ENCODE assay signal across 11 mouse cellular contexts in the genomic region with DNA sequence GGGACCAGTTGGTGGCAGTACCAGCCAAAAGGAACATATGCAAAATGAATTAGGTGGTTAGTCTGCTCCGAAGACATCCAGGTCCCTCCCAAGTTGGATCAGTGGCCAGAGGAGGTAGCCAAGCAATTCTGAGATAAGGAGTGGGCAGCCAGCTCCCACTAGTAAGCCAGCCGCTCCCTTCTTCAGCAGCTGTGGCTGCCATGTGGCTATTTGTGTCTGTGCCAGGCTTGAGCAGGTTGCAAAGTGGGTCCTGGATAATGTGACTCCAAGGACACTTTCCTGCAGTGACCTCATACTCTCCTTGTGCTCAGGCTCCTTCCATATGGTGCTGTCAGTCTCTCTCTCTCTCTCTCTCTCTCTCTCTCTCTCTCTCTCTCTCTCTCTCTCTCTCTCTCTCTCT.
A peak's percentile ranks its signal among the peaks of the same experiment; 100 is the strongest.
DNase-seq lines count a peak whose midpoint lies in the region; ATAC-seq and TF ChIP-seq lines count a peak whose summit lies in the region.
"Had no signal": no experiment of that assay in that cellular context is flagged by ENCODE, and none has a peak within 500 bp of the region (broad histone marks: within the 10 kb centered on the region; RNA-seq: fewer than 3 reads in every experiment).

No protein-coding gene starts in this region.

- TF ChIP-seq CTCF in heart, adult 2 months (IDR thresholded peaks at IDR 0.05), result no peak
- TF ChIP-seq CTCF in brain, embryonic 14.5 days (IDR thresholded peaks at IDR 0.05; ENCODE audit: borderline replicate concordance, extremely low read depth, insufficient read depth, insufficient read length), result no peak
- no peak for TF ChIP-seq CTCF in liver, postnatal 0 days (IDR thresholded peaks at IDR 0.05; ENCODE audit: low read depth)

- H3K27me3 ChIP-seq in heart, adult 2 months (ENCODE audit: control insufficient read depth, insufficient read depth, low read length), result no peaks in the 10 kb centered on the region
- H3K27me3 ChIP-seq in heart, embryonic 11.5 days (ENCODE audit: control insufficient read depth, insufficient read depth, low read length), result peaks cover 3% of the 10 kb centered on the region; the same call in 1 of the 2 replicates
- H3K27me3 ChIP-seq in liver, postnatal 0 days (ENCODE audit: insufficient read depth, low read length), result no peaks in the 10 kb centered on the region
- no peaks in the 10 kb centered on the region for H3K27me3 ChIP-seq in kidney, embryonic 14.5 days (ENCODE audit: control insufficient read depth, insufficient read depth, low read length)
- H3K27me3 ChIP-seq: embryonic facial prominence, embryonic 13.5 days had no signal

- intact Hi-C loops in heart, adult 2 months (cut with DNase I), result no loop called here

- ATAC-seq in heart, embryonic 11.5 days (replicated peaks; ENCODE audit: insufficient number of reproducible peaks, low FRiP score, low TSS enrichment), result no peak
- no peak for ATAC-seq in liver, postnatal 0 days
- ATAC-seq in megakaryocyte-erythroid progenitor cell, adult 5-6 weeks (replicated peaks; ENCODE audit: low FRiP score, low TSS enrichment, poor library complexity, severe bottlenecking), result no peak
- no peak for ATAC-seq in kidney, embryonic 14.5 days (ENCODE audit: low FRiP score, low TSS enrichment)

- no peak overlapping the region for H3K27ac ChIP-seq in heart, adult 2 months
- no peak overlapping the region for H3K27ac ChIP-seq in heart, embryonic 11.5 days (ENCODE audit: low read depth, low read length)
- H3K27ac ChIP-seq in liver, postnatal 0 days (ENCODE audit: low read depth), result no peak overlapping the region
- H3K27ac ChIP-seq in kidney, embryonic 14.5 days (ENCODE audit: low read depth, low read length), result no peak overlapping the region
- H3K27ac ChIP-seq: embryonic facial prominence, embryonic 13.5 days had no signal

- peak; percentile 31 to 67 for DNase-seq in heart, adult 2 months
- DNase-seq in brain, embryonic 14.5 days (ENCODE audit: low read depth), result peak; percentile 69
- DNase-seq in cerebellum, adult 9-11 months, result peak; percentile 78
- DNase-seq in heart, postnatal 4 days, result peak; percentile 50
- no peak for DNase-seq in liver, postnatal 0 days
- DNase-seq: gastrocnemius, postnatal 36 days; liver had no signal

- no peaks in the 10 kb centered on the region for H3K36me3 ChIP-seq in heart, adult 2 months (ENCODE audit: control insufficient read depth, insufficient read depth, low read length)
- no peaks in the 10 kb centered on the region for H3K36me3 ChIP-seq in heart, embryonic 11.5 days (ENCODE audit: control insufficient read depth, insufficient read depth, low read length)
- H3K36me3 ChIP-seq in liver, postnatal 0 days (replicated peaks; ENCODE audit: insufficient read depth, low read length), result no peaks in the 10 kb centered on the region
- H3K36me3 ChIP-seq in kidney, embryonic 14.5 days (ENCODE audit: control insufficient read depth, insufficient read depth, low read length), result no peaks in the 10 kb centered on the region
- H3K36me3 ChIP-seq: embryonic facial prominence, embryonic 13.5 days had no signal

- no peaks in the 10 kb centered on the region for H3K79me2 ChIP-seq in heart, adult 2 months (replicated peaks; ENCODE audit: control insufficient read depth, insufficient read depth, low read length)

- H3K4me1 ChIP-seq in heart, adult 2 months (ENCODE audit: control insufficient read depth, insufficient read depth, low read length), result peaks cover 5% of the 10 kb centered on the region; the same call in 1 of the 2 replicates
- no peaks in the 10 kb centered on the region; the same call in 1 of the 2 replicates for H3K4me1 ChIP-seq in heart, embryonic 11.5 days (ENCODE audit: control insufficient read depth, insufficient read depth, low read length)
- no peaks in the 10 kb centered on the region for H3K4me1 ChIP-seq in liver, postnatal 0 days (ENCODE audit: insufficient read depth)
- H3K4me1 ChIP-seq in kidney, embryonic 14.5 days (ENCODE audit: control insufficient read depth, insufficient read depth, low read length), result 0 out of 2 replicates have a peak, but pooled peaks cover 3% of the 10 kb centered on the region

- no peak overlapping the region for H3K4me2 ChIP-seq in heart, embryonic 11.5 days
- H3K4me2 ChIP-seq in liver, postnatal 0 days (ENCODE audit: low read depth, low read length), result no peak overlapping the region
- no peak overlapping the region for H3K4me2 ChIP-seq in kidney, embryonic 14.5 days (replicated peaks; ENCODE audit: low read depth, low read length)
- H3K4me2 ChIP-seq: embryonic facial prominence, embryonic 13.5 days had no signal

- no peak overlapping the region for H3K4me3 ChIP-seq in heart, adult 2 months
- no peak overlapping the region for H3K4me3 ChIP-seq in heart, embryonic 11.5 days (ENCODE audit: low read depth, low read length)
- H3K4me3 ChIP-seq in liver, postnatal 0 days (ENCODE audit: low read depth, low read length), result no peak overlapping the region
- H3K4me3 ChIP-seq in kidney, embryonic 14.5 days (ENCODE audit: low read length), result no peak overlapping the region
- H3K4me3 ChIP-seq: embryonic facial prominence, embryonic 13.5 days had no signal

- no peak for TF ChIP-seq POLR2A in heart, adult 2 months (IDR thresholded peaks at IDR 0.05; ENCODE audit: insufficient read depth, low read depth, low read length)
- TF ChIP-seq POLR2A in brain, embryonic 14.5 days (IDR thresholded peaks at IDR 0.05; ENCODE audit: borderline replicate concordance, extremely low read depth, insufficient read depth, insufficient read length, poor library complexity, severe bottlenecking), result no peak

- no peak overlapping the region for H3K9ac ChIP-seq in heart, adult 2 months (ENCODE audit: low read depth, low read length)
- no peak overlapping the region for H3K9ac ChIP-seq in heart, embryonic 11.5 days (ENCODE audit: low read depth, low read length)
- H3K9ac ChIP-seq in liver, postnatal 0 days (replicated peaks), result no peak overlapping the region
- H3K9ac ChIP-seq in kidney, embryonic 14.5 days (ENCODE audit: low read depth, low read length), result no peak overlapping the region
- H3K9ac ChIP-seq: embryonic facial prominence, embryonic 13.5 days had no signal

- no peak for TF ChIP-seq EP300 in heart, adult 2 months (IDR thresholded peaks at IDR 0.05; ENCODE audit: insufficient read depth, low read depth, low read length)
- TF ChIP-seq EP300 in liver, postnatal 0 days (IDR thresholded peaks at IDR 0.05; ENCODE audit: low read depth), result no peak

- 47% methylated on average over 2 of the region's 2 CpGs for WGBS in heart, adult 2 months
- WGBS in heart, embryonic 11.5 days (ENCODE audit: insufficient replicate concordance), result 51% methylated on average over 2 of the region's 2 CpGs
- WGBS in liver, postnatal 0 days (ENCODE audit: insufficient replicate concordance), result 60% methylated on average over 2 of the region's 2 CpGs
- 81% methylated on average over 2 of the region's 2 CpGs for WGBS in kidney, embryonic 14.5 days

- no peaks in the 10 kb centered on the region for H3K9me3 ChIP-seq in heart, embryonic 11.5 days (replicated peaks; ENCODE audit: control insufficient read depth, low read length)
- H3K9me3 ChIP-seq in liver, postnatal 0 days (ENCODE audit: low read length), result no peaks in the 10 kb centered on the region
- no peaks in the 10 kb centered on the region for H3K9me3 ChIP-seq in kidney, embryonic 14.5 days (ENCODE audit: control insufficient read depth, low read length)
- H3K9me3 ChIP-seq: embryonic facial prominence, embryonic 13.5 days had no signal
